Mouse (Mus musculus) ES-E14 (cell line): ENCODE results near the gene Btg1.

Source experiments
- CHD2 ChIP-seq: IDR thresholded peaks from 2 replicates; pipeline ENCODE4 v1.6.1; 2014; ENCODE audit warnings: mild to moderate bottlenecking, low read depth, low read length, inconsistent platforms
- HCFC1 ChIP-seq: IDR thresholded peaks from 2 replicates; pipeline ENCODE4 v1.6.1; 2012; ENCODE audit warnings: low read length, inconsistent platforms, borderline replicate concordance; ENCODE audit not compliant: insufficient read depth
- MAFK ChIP-seq: IDR thresholded peaks from 2 replicates; pipeline ENCODE4 v1.6.1; 2014; ENCODE audit warnings: mild to moderate bottlenecking, low read depth, low read length, inconsistent platforms; ENCODE audit not compliant: insufficient read depth
- ZC3H11A ChIP-seq: IDR thresholded peaks from 2 replicates; pipeline ENCODE4 v1.6.1; 2012; ENCODE audit warnings: low read depth, mild to moderate bottlenecking, inconsistent platforms, low read length, borderline replicate concordance
- ZNF384 ChIP-seq: IDR thresholded peaks from 2 replicates; pipeline ENCODE4 v1.6.1; 2012; ENCODE audit warnings: low read depth, low read length, inconsistent platforms

DNA sequence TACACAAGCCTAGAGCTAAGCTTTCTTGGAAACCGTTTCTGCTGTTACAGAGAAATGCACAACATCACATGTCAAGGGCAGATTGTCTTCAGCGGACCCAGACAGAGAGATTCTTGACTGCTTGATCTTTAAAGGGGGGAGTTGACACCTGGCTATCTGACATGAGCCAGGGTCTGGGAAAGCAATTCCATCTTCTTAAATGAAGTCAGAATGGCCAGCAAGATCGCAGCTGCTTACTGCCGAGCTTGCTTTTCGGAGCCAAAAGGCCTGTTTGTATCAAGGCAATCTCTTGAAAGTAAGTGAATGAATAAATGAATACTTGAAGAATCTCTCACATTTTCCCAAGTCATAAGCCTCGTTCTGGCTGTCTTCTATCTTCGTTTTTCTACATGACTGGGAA lies 36.6 kb upstream of the Btg1 start:
- TF ChIP-seq ZC3H11A: no peak
- TF ChIP-seq ZNF384: no peak
- TF ChIP-seq CHD2: no peak
- no peak for TF ChIP-seq MAFK
- TF ChIP-seq HCFC1: no peak
